Mouse (Mus musculus): ENCODE measurements around the gene Fbxo47.
A peak's percentile ranks its signal among the peaks of the same experiment; 100 is the strongest.

The Fbxo47 gene

GRCm38 (mm10) chr11:97810356-97810755, 73.6 kb downstream of the Fbxo47 start:
- DNase-seq, result peak; percentile 59

DNA sequence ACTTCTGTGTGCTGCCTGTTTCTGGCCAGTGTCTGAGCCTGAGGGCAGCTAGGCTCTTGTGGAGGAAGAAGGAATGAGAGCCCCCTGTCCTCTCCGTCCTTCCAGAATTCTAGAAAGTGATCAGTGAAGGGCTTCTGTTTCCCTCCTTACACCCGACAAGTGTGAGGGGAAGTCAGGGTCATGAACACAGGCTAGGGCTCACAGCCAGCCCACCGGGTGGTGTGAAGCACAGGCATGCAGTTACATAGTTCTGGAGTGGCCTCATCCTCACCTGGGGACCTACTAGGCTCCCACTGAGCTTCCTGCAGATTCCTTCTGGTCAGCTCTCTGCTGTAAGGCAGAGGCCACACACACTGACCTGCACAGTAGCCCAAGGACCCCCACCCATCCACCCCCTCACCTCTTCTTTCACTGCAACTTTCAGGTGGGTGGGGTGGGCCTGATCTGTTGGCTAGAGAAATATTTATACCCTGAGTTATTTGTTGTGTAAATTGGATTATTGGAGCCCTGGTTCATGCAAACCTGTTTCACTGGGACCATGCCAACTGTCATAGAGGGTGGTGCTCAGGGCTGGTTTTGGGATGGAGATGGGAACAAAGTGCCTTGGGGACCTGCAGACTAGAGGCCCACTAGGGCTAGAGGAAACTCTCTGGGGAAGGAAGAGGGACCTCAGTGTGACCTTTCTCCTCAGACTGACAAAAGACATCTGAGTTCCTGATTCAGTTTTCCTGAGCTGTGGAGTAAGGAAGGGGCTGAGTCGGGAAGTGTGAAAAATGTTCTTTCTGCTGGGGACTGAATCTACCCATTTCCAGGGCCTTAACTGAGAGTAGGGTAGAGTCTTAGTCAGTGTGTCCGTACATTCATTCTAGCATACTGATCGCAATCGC, 74.5 kb downstream of the Fbxo47 start:
- no peak for DNase-seq

- no peak for DNase-seq
Measured at GRCm38 (mm10) chr11:97808621-97809234, 75.2 kb downstream of the Fbxo47 start.

DNA sequence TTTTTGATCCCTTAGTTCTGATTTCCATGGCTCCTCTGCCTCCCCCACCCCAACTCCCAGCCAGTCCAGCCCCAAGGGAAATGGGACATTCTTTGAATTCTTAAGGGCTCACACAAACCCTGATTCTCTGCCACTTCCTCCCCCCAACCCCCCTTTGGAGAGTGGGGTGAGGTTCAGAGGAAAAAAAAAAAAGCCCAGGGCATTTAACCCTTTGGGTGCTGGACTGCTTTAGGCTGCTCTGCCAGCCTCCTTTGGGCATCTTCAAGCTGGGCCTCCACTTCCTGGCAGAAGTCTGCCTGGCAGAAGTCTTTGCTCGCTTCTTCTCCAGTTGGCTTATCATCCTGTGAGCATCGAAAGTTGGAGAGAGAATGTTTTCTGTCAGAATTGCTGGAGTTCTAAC, 75.9 kb downstream of the Fbxo47 start:
- peak; percentile 87 for DNase-seq

DNA sequence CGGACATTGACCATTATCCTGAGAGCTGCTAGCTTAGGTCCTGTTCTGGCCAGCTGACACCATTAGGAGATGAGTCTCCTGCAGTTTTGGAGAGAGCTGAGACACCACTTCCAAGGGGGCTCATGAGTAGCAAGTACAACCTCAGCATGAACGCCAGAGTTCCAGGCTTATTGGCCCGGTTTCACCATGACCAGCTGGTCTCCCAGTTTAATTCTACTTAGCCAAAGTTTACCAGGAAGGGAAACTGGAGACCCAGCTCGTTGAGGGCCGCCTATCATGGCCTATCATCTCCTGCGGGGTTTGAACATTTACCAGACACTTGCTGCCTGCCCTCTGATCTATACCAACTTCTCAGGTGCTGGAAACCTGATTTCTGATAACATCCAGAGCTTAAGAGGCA, 76.3 kb downstream of the Fbxo47 start:
- DNase-seq, result no peak

DNA sequence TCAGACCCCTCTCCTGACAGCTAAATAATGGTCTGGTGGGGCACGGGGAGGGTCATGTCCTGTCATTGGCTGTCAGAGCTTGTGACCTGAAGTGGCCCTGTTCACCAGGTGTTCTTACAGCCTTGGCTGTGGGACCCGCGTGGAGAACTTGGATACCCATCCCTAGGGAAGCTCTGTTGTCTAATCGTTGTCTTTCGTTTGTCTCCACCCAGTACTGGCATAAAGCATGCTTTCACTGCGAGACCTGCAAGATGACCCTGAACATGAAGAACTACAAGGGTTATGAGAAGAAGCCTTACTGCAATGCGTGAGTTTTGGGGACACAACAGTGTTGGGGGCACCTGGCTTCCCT, 77.4 kb downstream of the Fbxo47 start:
- DNase-seq, result no peak

- DNase-seq, result no peak
Measured at GRCm38 (mm10) chr11:97805662-97806612, 78.0 kb downstream of the Fbxo47 start.

DNA sequence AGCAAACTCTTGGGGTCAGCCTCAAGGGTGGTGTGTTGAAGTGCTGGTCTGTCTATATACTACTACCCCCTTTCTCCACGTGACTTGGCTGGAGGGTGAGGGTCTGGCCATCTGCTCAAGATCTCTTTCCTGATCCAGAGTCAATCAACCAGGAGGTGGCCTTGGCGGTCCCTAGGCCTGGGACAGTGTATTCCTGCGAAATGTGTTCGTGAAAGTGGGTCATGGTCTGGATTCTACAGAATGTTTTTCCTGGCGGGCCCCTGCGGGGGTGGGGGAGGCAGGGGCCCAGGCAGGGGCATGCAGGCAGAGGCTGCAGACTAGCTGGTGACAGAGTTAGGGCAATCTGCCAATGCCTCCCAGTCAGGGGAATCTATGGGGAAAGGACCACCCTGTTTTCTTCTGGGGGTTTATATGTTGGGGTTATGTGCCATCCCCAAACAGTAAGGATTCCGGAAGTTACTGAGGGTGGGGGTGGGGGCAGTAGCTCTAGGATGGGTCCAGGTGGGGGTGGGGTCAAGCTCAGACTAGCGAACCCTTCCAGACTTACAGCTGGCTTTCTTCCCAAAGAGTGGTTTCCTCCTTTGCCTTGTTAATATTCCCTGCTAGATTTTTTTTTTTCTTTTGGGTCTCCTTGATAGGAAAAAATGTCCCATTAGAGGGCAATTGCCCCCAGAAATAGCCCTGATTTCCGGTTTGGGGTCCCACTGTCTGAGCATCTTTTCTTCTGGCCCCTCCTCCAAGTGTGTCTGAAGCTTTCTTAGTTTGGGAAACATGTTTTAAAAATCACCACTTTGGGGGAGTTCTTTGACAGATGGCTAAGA, 78.9 kb downstream of the Fbxo47 start:
- DNase-seq, result peak; percentile 68

DNA sequence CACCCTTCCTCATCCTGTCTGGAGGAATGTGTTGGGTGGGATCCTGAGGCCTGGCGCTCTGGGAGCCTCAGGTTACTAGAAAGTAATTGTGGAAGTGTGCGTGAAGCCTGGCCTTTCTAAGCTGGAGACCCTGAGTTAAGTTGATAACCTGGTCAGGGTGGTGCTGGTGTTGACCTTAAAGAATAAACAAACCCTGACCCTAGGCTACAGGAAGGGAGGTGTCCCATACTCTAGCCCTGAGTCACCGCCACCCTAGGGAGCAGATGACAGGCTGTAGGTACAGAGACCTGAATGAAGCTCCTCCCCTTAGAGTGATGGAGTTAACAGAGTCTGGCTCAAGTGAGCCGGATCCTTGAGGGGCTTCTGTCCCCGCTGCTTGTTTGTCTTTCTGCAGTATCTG, 80.1 kb downstream of the Fbxo47 start:
- DNase-seq, result no peak
